Mouse (Mus musculus) ES-E14 (cell line): ENCODE results near the gene Bcl2l11.

Experiments used
- HCFC1 ChIP-seq: IDR thresholded peaks from 2 replicates; pipeline ENCODE4 v1.6.1; 2012; ENCODE audit warnings: low read length, inconsistent platforms, borderline replicate concordance; ENCODE audit not compliant: insufficient read depth
- ZNF384 ChIP-seq: IDR thresholded peaks from 2 replicates; pipeline ENCODE4 v1.6.1; 2012; ENCODE audit warnings: low read depth, low read length, inconsistent platforms

GRCm38 (mm10) chr2:128159619-128160125 is 33.8 kb downstream of the Bcl2l11 start:
- TF ChIP-seq HCFC1 (no peak), ZNF384 (no peak)
